Mouse (Mus musculus) embryonic facial prominence, embryonic 14.5 days (tissue): Measurements from ENCODE around the gene Jmjd1c. TPM values are rescaled to one million over a fixed set of nuclear protein-coding genes. Genes with fewer than 3 reads are reported as not detected.

Source experiments
- ATAC-seq: fragments of 200-750 bp; cut with Nextera tagmentation; 2 replicates; pipeline ENCODE4 v1.8.0; 2017; ENCODE audit warnings: low read depth, moderate number of reproducible peaks, moderate TSS enrichment
- DNase-seq: peaks from one replicate; pipeline ENCODE4 v3.0.0-alpha.2; 2015; ENCODE audit warnings: low spot score
- H3K27ac ChIP-seq: fragments of 300-500 bp; sonication (generic); replicated peaks from 2 replicates; pipeline ENCODE4 v1.5.1; 2014; ENCODE audit warnings: low read depth, mild to moderate bottlenecking, low read length, moderate library complexity
- H3K27me3 ChIP-seq: fragments of 300-500 bp; sonication (generic); replicated peaks from 2 replicates; pipeline ENCODE4 v1.6.1; 2014; ENCODE audit warnings: low read length; ENCODE audit not compliant: control insufficient read depth, insufficient read depth
- H3K36me3 ChIP-seq: fragments of 300-500 bp; sonication (generic); 2 replicates; pipeline ENCODE4 v1.6.1; 2014; ENCODE audit warnings: low read length, mixed read lengths; ENCODE audit not compliant: control insufficient read depth, insufficient read depth
- H3K4me1 ChIP-seq: fragments of 300-500 bp; sonication (generic); 2 replicates; pipeline ENCODE4 v1.6.1; 2014; ENCODE audit warnings: antibody characterized with exemption, low read length; ENCODE audit not compliant: control insufficient read depth, insufficient read depth
- H3K4me2 ChIP-seq: fragments of 300-500 bp; sonication (generic); 2 replicates; pipeline ENCODE4 v1.6.1; 2014; ENCODE audit warnings: low read depth, mild to moderate bottlenecking, low read length, moderate library complexity, mixed read lengths
- H3K4me3 ChIP-seq: fragments of 300-500 bp; sonication (generic); 2 replicates; pipeline ENCODE4 v1.5.1; 2014; ENCODE audit warnings: low read depth, mild to moderate bottlenecking, low read length
- H3K9ac ChIP-seq: fragments of 300-500 bp; sonication (generic); 2 replicates; pipeline ENCODE4 v1.6.1; 2014; ENCODE audit warnings: low read depth, mild to moderate bottlenecking, low read length, moderate library complexity, mixed read lengths
- H3K9me3 ChIP-seq: fragments of 300-500 bp; sonication (generic); 2 replicates; pipeline ENCODE4 v1.6.1; 2016; ENCODE audit warnings: low read length; ENCODE audit not compliant: control insufficient read depth
- WGBS: fragments of 180-500 bp; shearing (Covaris S2); extraction: QIAGEN DNeasy Blood & Tissue Kit; methylation state at CpG from one replicate; pipeline ENCODE4 v1.1.7; 2014; 5-methylcytosine and 5-hydroxymethylcytosine counted together
- polyA plus RNA-seq: library from polyadenylated mRNA; unstranded; fragments of >200 nt; fragmentation: Nextera tagmentation; extraction: Ambion mirVana; gene quantifications from 2 replicates; pipeline ENCODE4 v1.2.1, GENCODE M21; 2014

Jmjd1c gene
- polyA plus RNA-seq, 1 experiment from 2014 or later, result 44.0 TPM

- no peak overlapping the region for H3K27ac ChIP-seq
- no peak overlapping the region for H3K4me2 ChIP-seq
- H3K27me3 ChIP-seq, result no peaks in the 10 kb centered on the region
- DNase-seq (no peak), ATAC-seq (no peak)
- no peaks in the 10 kb centered on the region for H3K4me1 ChIP-seq
- no peak overlapping the region for H3K9ac ChIP-seq
- WGBS, result 71% methylated on average over 2 of the region's 2 CpGs
- no peaks in the 10 kb centered on the region for H3K9me3 ChIP-seq
- no peak overlapping the region for H3K4me3 ChIP-seq
- peaks cover 83% of the 10 kb centered on the region for H3K36me3 ChIP-seq
These were observed 153.6 kb downstream of the Jmjd1c start for GRCm38 (mm10) chr10:67249486-67249885.

GRCm38 (mm10) chr10:67250846-67251245, 154.9 kb downstream of the Jmjd1c start:
- no peak overlapping the region for H3K27ac ChIP-seq
- H3K27me3 ChIP-seq, result no peaks in the 10 kb centered on the region
- peaks cover 81% of the 10 kb centered on the region for H3K36me3 ChIP-seq
- no peaks in the 10 kb centered on the region for H3K9me3 ChIP-seq
- 89% methylated on average over 6 of the region's 6 CpGs for WGBS
- DNase-seq (no peak), ATAC-seq (no peak)
- H3K4me1 ChIP-seq, result no peaks in the 10 kb centered on the region
- no peak overlapping the region for H3K9ac ChIP-seq
- no peak overlapping the region for H3K4me2 ChIP-seq
- no peak overlapping the region for H3K4me3 ChIP-seq

GRCm38 (mm10) chr10:67252353-67252752, 156.4 kb downstream of the Jmjd1c start:
- DNase-seq, result no peak
- Histone ChIP-seq H3K4me1 (no peaks in the 10 kb centered on the region), H3K9ac (no peak overlapping the region), H3K4me2 (no peak overlapping the region), H3K27ac (no peak overlapping the region), H3K36me3 (peaks cover 76% of the 10 kb centered on the region), H3K27me3 (no peaks in the 10 kb centered on the region), H3K9me3 (no peaks in the 10 kb centered on the region), H3K4me3 (no peak overlapping the region)
- WGBS, result 75% methylated on average over 5 of the region's 5 CpGs
- ATAC-seq, result no peak

GRCm38 (mm10) chr10:67253115-67253514, 157.2 kb downstream of the Jmjd1c start:
- Histone ChIP-seq H3K4me2 (no peak overlapping the region), H3K36me3 (peaks cover 69% of the 10 kb centered on the region), H3K27ac (no peak overlapping the region), H3K9ac (no peak overlapping the region), H3K9me3 (no peaks in the 10 kb centered on the region), H3K4me1 (no peaks in the 10 kb centered on the region), H3K27me3 (no peaks in the 10 kb centered on the region), H3K4me3 (no peak overlapping the region)
- 79% methylated on average over 1 of the region's 1 CpGs for WGBS
- DNase-seq (no peak), ATAC-seq (no peak)

DNA sequence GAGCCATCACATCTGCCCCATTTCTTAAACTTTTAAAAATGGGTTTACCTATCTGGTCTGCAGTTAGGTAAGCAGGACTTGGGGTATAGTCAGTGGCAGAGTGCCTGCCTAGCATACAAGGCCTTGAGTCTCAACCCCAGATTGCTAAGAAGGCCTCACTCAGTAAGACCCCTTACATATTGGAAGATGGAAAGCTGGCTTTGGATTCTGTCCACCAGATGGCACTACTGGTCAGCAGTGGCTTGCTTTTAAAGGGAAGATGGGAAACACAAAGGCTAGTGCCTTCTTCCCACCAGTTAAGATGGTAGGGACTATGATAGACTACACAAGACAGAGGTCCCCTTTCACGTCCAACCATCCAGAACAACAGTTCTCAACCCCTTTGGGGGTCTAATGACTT, 168.9 kb downstream of the Jmjd1c start:
- H3K4me2 ChIP-seq, result no peak overlapping the region
- H3K27ac ChIP-seq, result no peak overlapping the region
- no peak for ATAC-seq
- no peaks in the 10 kb centered on the region for H3K4me1 ChIP-seq
- peaks cover 5% of the 10 kb centered on the region; the same call in 1 of the 2 replicates for H3K9me3 ChIP-seq
- no peak overlapping the region for H3K9ac ChIP-seq
- no peaks in the 10 kb centered on the region for H3K27me3 ChIP-seq
- no peak overlapping the region for H3K4me3 ChIP-seq
- peak; percentile 24 for DNase-seq
- WGBS, result 58% methylated on average over 1 of the region's 1 CpGs
- H3K36me3 ChIP-seq, result peaks cover 27% of the 10 kb centered on the region

GRCm38 (mm10) chr10:67275916-67276315, 180.0 kb downstream of the Jmjd1c start:
- no peak overlapping the region for H3K4me3 ChIP-seq
- H3K9me3 ChIP-seq, result no peaks in the 10 kb centered on the region
- no peak overlapping the region for H3K9ac ChIP-seq
- ATAC-seq (no peak), DNase-seq (no peak)
- no peak overlapping the region for H3K27ac ChIP-seq
- no peak overlapping the region for H3K4me2 ChIP-seq
- no peaks in the 10 kb centered on the region for H3K27me3 ChIP-seq
- peaks cover 29% of the 10 kb centered on the region for H3K36me3 ChIP-seq
- no peaks in the 10 kb centered on the region for H3K4me1 ChIP-seq

- ATAC-seq (no peak), DNase-seq (no peak)
- H3K4me1 ChIP-seq, result peaks cover 10% of the 10 kb centered on the region
- no peak overlapping the region for H3K4me3 ChIP-seq
- H3K4me2 ChIP-seq, result no peak overlapping the region
- H3K9ac ChIP-seq, result no peak overlapping the region
- no peaks in the 10 kb centered on the region for H3K36me3 ChIP-seq
- WGBS, result 66% methylated on average over 8 of the region's 8 CpGs
- no peak overlapping the region for H3K27ac ChIP-seq
- no peaks in the 10 kb centered on the region for H3K9me3 ChIP-seq
- no peaks in the 10 kb centered on the region for H3K27me3 ChIP-seq
These were observed 185.9 kb downstream of the Jmjd1c start for GRCm38 (mm10) chr10:67281852-67282251.

GRCm38 (mm10) chr10:67282531-67282930, 186.6 kb downstream of the Jmjd1c start:
- Histone ChIP-seq H3K9me3 (no peaks in the 10 kb centered on the region), H3K36me3 (no peaks in the 10 kb centered on the region), H3K9ac (no peak overlapping the region), H3K27ac (no peak overlapping the region), H3K4me3 (no peak overlapping the region), H3K4me2 (no peak overlapping the region), H3K4me1 (peaks cover 10% of the 10 kb centered on the region), H3K27me3 (no peaks in the 10 kb centered on the region)
- 62% methylated on average over 2 of the region's 2 CpGs for whole genome bisulfite sequencing
- ATAC-seq (no peak), DNase-seq (no peak)

DNA sequence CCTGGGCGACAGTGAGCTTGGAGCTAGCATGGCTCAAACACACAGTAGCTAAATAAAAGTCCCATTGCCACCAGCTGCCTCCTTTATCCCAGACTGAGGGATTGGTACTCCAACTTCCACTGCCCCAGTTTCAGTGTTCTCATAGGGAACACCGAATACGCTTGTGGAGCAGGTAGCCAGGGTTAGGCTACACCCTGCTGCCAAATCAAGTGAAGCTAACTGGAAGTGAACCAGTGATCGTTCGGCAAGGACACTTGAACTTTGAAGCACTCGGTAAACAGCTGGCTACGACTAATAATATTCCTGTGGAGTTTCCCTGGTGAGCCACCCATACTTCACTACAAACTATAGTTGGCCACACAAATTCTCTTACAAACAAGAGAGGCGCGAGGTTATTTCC, 187.6 kb downstream of the Jmjd1c start:
- Histone ChIP-seq H3K27ac (no peak overlapping the region), H3K9me3 (no peaks in the 10 kb centered on the region), H3K27me3 (no peaks in the 10 kb centered on the region), H3K9ac (peak overlapping the region; percentile 91), H3K4me1 (peaks cover 10% of the 10 kb centered on the region), H3K4me2 (peak overlapping the region; percentile 84), H3K36me3 (no peaks in the 10 kb centered on the region), H3K4me3 (peak overlapping the region; percentile 91)
- 84% methylated on average over 9 of the region's 9 CpGs for WGBS
- no peak for DNase-seq
- no peak for ATAC-seq
